Mouse (Mus musculus) granulocyte monocyte progenitor cell, adult 5-6 weeks (primary cell): ENCODE measurements around the gene Mthfd2. TPM values are rescaled to one million over a fixed set of nuclear protein-coding genes. Genes with fewer than 3 reads are reported as not detected.

Experiments
- ATAC-seq: replicated peaks from 2 replicates; pipeline ENCODE4 v1.8.0; 2016; ENCODE audit warnings: mild to moderate bottlenecking, moderate TSS enrichment, inconsistent platforms; ENCODE audit not compliant: poor library complexity, severe bottlenecking
- total RNA-seq, 2 experiments: library from RNA; stranded (forward) in 1 of 2; stranded (reverse) in 1 of 2; fragments of 200-712, 200-1000 nt in 1 of 2; fragments of >200 nt in 1 of 2; fragmentation: Nextera tagmentation in 1 of 2; gene quantifications; 2 replicates each; pipeline ENCODE4 v1.2.3; 2014 to 2017

Gene Mthfd2
- total RNA-seq, 2 experiments from 2014 or later: 35.6 to 48.1 TPM

GRCm38 (mm10) chr6:83277151-83277550 is 48.6 kb downstream of the Mthfd2 start:
- ATAC-seq: no peak

GRCm38 (mm10) chr6:83273733-83274132 is 52.0 kb downstream of the Mthfd2 start:
- ATAC-seq: peak; percentile 96

GRCm38 (mm10) chr6:83268144-83269010 is 57.3 kb downstream of the Mthfd2 start:
- peak; percentile 93 for ATAC-seq

- no peak for ATAC-seq
These were observed 58.1 kb downstream of the Mthfd2 start for GRCm38 (mm10) chr6:83267616-83268015.

- no peak for ATAC-seq
These were observed 60.1 kb downstream of the Mthfd2 start for GRCm38 (mm10) chr6:83265653-83266052.

- ATAC-seq: no peak
These were observed 60.5 kb downstream of the Mthfd2 start for GRCm38 (mm10) chr6:83265253-83265652.

GRCm38 (mm10) chr6:83264516-83264915 is 61.2 kb downstream of the Mthfd2 start:
- no peak for ATAC-seq

Other genes starting within 250 kb of the Mthfd2 start
- 20.3 and 24.6 TPM in 2 replicates for gene Pcgf1, start 248.0 kb downstream of the Mthfd2 start, total RNA-seq (2014; fragmentation: Nextera tagmentation)
- gene Pcgf1, start 248.0 kb downstream of the Mthfd2 start, total RNA-seq (2017): 10.9 and 11.5 TPM in 2 replicates
- gene Lbx2, start 239.5 kb downstream of the Mthfd2 start, total RNA-seq (2014; fragmentation: Nextera tagmentation): not detected in 2 replicates
- gene Lbx2, start 239.5 kb downstream of the Mthfd2 start, total RNA-seq (2017): 1.3 TPM in 1 of 2 replicates, not detected in the other
- 2.8 and 8.2 TPM in 2 replicates for gene Ccdc142, start 224.3 kb downstream of the Mthfd2 start, total RNA-seq (2014; fragmentation: Nextera tagmentation)
- gene Ccdc142, start 224.3 kb downstream of the Mthfd2 start, total RNA-seq (2017): 2.5 and 5.7 TPM in 2 replicates
- gene Gm42688, start 224.3 kb downstream of the Mthfd2 start, total RNA-seq (2014; fragmentation: Nextera tagmentation): 2.0 and 6.3 TPM in 2 replicates
- gene Gm42688, start 224.3 kb downstream of the Mthfd2 start, total RNA-seq (2017): 2.6 TPM in 2 replicates
- gene Mrpl53, start 216.9 kb downstream of the Mthfd2 start, total RNA-seq (2014; fragmentation: Nextera tagmentation): 48.6 and 78.4 TPM in 2 replicates
- 14.6 and 29.1 TPM in 2 replicates for gene Mrpl53, start 216.9 kb downstream of the Mthfd2 start, total RNA-seq (2017)
- 90.1 and 93.4 TPM in 2 replicates for gene Mogs, start 210.4 kb downstream of the Mthfd2 start, total RNA-seq (2014; fragmentation: Nextera tagmentation)
- gene Mogs, start 210.4 kb downstream of the Mthfd2 start, total RNA-seq (2017): 137 and 158 TPM in 2 replicates
- 31.4 and 38.9 TPM in 2 replicates for gene Wbp1, start 204.3 kb downstream of the Mthfd2 start, total RNA-seq (2014; fragmentation: Nextera tagmentation)
- gene Wbp1, start 204.3 kb downstream of the Mthfd2 start, total RNA-seq (2017): 77.6 and 91.3 TPM in 2 replicates
- 17.2 and 22.8 TPM in 2 replicates for gene Ino80b, start 200.5 kb downstream of the Mthfd2 start, total RNA-seq (2014; fragmentation: Nextera tagmentation)
- 32.9 and 47.6 TPM in 2 replicates for gene Ino80b, start 200.5 kb downstream of the Mthfd2 start, total RNA-seq (2017)
- gene Rtkn, start 190.4 kb downstream of the Mthfd2 start, total RNA-seq (2014; fragmentation: Nextera tagmentation): 5.1 and 8.7 TPM in 2 replicates
- gene Rtkn, start 190.4 kb downstream of the Mthfd2 start, total RNA-seq (2017): 2.1 and 5.0 TPM in 2 replicates
- gene Wdr54, start 169.5 kb downstream of the Mthfd2 start, total RNA-seq (2014; fragmentation: Nextera tagmentation): not detected in 2 replicates
- 0.04 TPM in 1 of 2 replicates, not detected in the other for gene Wdr54, start 169.5 kb downstream of the Mthfd2 start, total RNA-seq (2017)
- gene 1700003E16Rik, start 169.5 kb downstream of the Mthfd2 start, total RNA-seq (2014; fragmentation: Nextera tagmentation): 0.51 TPM in 1 of 2 replicates, not detected in the other
- gene 1700003E16Rik, start 169.5 kb downstream of the Mthfd2 start, total RNA-seq (2017): not detected in 2 replicates
- gene Dctn1, start 160.0 kb downstream of the Mthfd2 start, total RNA-seq (2014; fragmentation: Nextera tagmentation): 27.3 and 71.9 TPM in 2 replicates
- 69.4 and 69.5 TPM in 2 replicates for gene Dctn1, start 160.0 kb downstream of the Mthfd2 start, total RNA-seq (2017)
- not detected in 2 replicates for gene Slc4a5, start 106.1 kb downstream of the Mthfd2 start, total RNA-seq (2014; fragmentation: Nextera tagmentation)
- 0.13 TPM in 1 of 2 replicates, not detected in the other for gene Slc4a5, start 106.1 kb downstream of the Mthfd2 start, total RNA-seq (2017)
- gene Mob1a, start 108 bp upstream of the Mthfd2 start, total RNA-seq (2014; fragmentation: Nextera tagmentation): 75.2 and 76.6 TPM in 2 replicates
- gene Mob1a, start 108 bp upstream of the Mthfd2 start, total RNA-seq (2017): 134 and 144 TPM in 2 replicates
- gene Bola3, start 23.2 kb upstream of the Mthfd2 start, total RNA-seq (2014; fragmentation: Nextera tagmentation): 76.1 and 91.2 TPM in 2 replicates
- gene Bola3, start 23.2 kb upstream of the Mthfd2 start, total RNA-seq (2017): 53.4 and 67.8 TPM in 2 replicates
- 35.6 and 46.9 TPM in 2 replicates for gene Tet3, start 133.2 kb upstream of the Mthfd2 start, total RNA-seq (2014; fragmentation: Nextera tagmentation)
- 13.4 and 17.5 TPM in 2 replicates for gene Tet3, start 133.2 kb upstream of the Mthfd2 start, total RNA-seq (2017)
- gene Dguok, start 181.1 kb upstream of the Mthfd2 start, total RNA-seq (2014; fragmentation: Nextera tagmentation): 28.1 and 49.2 TPM in 2 replicates
- 19.6 and 29.3 TPM in 2 replicates for gene Dguok, start 181.1 kb upstream of the Mthfd2 start, total RNA-seq (2017)
- not detected in 2 replicates for gene Actg2, start 210.4 kb upstream of the Mthfd2 start, total RNA-seq (2014; fragmentation: Nextera tagmentation)
- not detected in 2 replicates for gene Actg2, start 210.4 kb upstream of the Mthfd2 start, total RNA-seq (2017)
- gene Stambp, start 246.8 kb upstream of the Mthfd2 start, total RNA-seq (2014; fragmentation: Nextera tagmentation): 23.0 and 44.8 TPM in 2 replicates
- gene Stambp, start 246.8 kb upstream of the Mthfd2 start, total RNA-seq (2017): 5.0 and 9.7 TPM in 2 replicates